Mouse (Mus musculus) cortical plate, adult 2 months (tissue): ENCODE measurements around the gene Cux2.

Experiments used
- CTCF ChIP-seq: fragments of 200-500 bp; IDR thresholded peaks from 2 replicates; pipeline ENCODE4 v1.5.1; 2011; ENCODE audit warnings: mild to moderate bottlenecking, control low read depth, low read length; ENCODE audit not compliant: insufficient read depth; ENCODE audit errors: extremely low read depth
- POLR2A ChIP-seq: fragments of 200-500 bp; IDR thresholded peaks from 2 replicates; pipeline ENCODE4 v1.6.1; 2011; ENCODE audit warnings: mild to moderate bottlenecking, low read length, control low read depth; ENCODE audit not compliant: insufficient read depth; ENCODE audit errors: extremely low read depth

DNA sequence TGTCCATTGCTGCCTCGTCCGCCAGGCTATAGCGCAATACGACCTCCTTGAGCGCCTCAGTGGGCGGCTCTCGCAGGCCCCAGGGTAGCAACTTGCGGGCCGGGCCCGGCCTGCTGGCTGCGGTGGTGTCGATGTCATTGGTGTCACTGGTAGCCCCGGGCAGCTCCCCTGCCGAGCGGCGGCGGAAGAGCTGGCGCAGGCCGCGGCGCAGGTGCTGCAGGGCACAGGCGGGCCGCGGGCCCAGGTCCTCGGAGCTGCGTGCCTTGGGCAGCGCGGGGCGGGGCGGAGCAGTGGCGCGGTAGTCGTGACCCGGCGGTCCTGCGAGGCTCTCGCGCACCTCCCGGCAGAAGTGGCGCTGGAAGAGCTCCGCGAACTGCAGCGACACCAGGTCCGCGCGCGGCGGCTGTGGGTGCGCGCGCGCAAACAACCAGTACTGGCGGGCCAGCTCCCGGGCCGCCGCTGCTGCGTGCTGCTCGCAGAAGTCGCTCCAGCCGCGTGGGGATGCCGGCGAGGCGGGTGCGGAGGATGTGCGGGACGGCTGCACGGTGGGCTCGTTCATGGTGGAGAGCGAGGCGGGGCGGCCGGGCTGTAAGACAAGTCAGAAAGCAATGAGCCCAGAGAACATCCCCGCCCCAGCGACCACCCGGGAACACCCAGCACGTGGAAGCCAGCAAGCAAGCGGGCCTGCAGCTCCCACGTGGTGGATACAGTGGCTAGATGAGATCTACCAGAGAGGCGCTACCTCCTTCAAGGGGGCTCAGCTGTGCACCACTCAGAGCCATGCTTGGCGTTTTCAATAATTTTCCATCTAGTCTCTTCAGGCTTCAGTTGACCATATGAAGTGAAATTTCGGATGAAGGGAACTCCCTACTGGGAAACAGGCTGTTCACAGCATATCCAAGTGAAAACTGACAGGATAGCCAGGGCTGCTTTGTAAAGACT lies 221.1 kb downstream of the Cux2 start:
- TF ChIP-seq CTCF = no peak
- TF ChIP-seq POLR2A = no peak
